Mouse (Mus musculus) hindbrain, postnatal 0 days (tissue): ENCODE results near the gene Trim44. TPM values are rescaled to one million over a fixed set of nuclear protein-coding genes. Genes with fewer than 3 reads are reported as not detected.

Experiments
- ATAC-seq: fragments of 200-750 bp; cut with Nextera tagmentation; 2 replicates; pipeline ENCODE4 v1.8.0; 2017; ENCODE audit warnings: mild to moderate bottlenecking, moderate TSS enrichment, moderate library complexity
- DNase-seq: peaks from one replicate; pipeline ENCODE4 v3.0.0-alpha.2; 2015; ENCODE audit warnings: low spot score
- H3K27ac ChIP-seq: fragments of 300-500 bp; sonication (generic); 2 replicates; pipeline ENCODE4 v1.5.1; 2014; ENCODE audit warnings: mild to moderate bottlenecking
- H3K27me3 ChIP-seq: fragments of 300-500 bp; sonication (generic); 2 replicates; pipeline ENCODE4 v1.6.1; 2014; ENCODE audit warnings: low read length, mixed read lengths; ENCODE audit not compliant: insufficient read depth
- H3K36me3 ChIP-seq: fragments of 300-500 bp; sonication (generic); 2 replicates; pipeline ENCODE4 v1.6.1; 2014; ENCODE audit warnings: low read length, mixed read lengths; ENCODE audit not compliant: insufficient read depth
- H3K4me1 ChIP-seq: fragments of 300-500 bp; sonication (generic); 2 replicates; pipeline ENCODE4 v1.6.1; 2014; ENCODE audit warnings: antibody characterized with exemption, low read length, mixed read lengths; ENCODE audit not compliant: insufficient read depth
- H3K4me2 ChIP-seq: fragments of 300-500 bp; sonication (generic); 2 replicates; pipeline ENCODE4 v1.6.1; 2014; ENCODE audit warnings: low read depth, mild to moderate bottlenecking, low read length, moderate library complexity, mixed read lengths
- H3K4me3 ChIP-seq: fragments of 300-500 bp; sonication (generic); 2 replicates; pipeline ENCODE4 v1.5.1; 2014; ENCODE audit warnings: low read length
- H3K9ac ChIP-seq: fragments of 300-500 bp; sonication (generic); replicated peaks from 2 replicates; pipeline ENCODE4 v1.6.1; 2014; ENCODE audit warnings: mild to moderate bottlenecking, low read length, moderate library complexity, mixed read lengths
- H3K9me3 ChIP-seq: fragments of 300-500 bp; sonication (generic); 2 replicates; pipeline ENCODE4 v1.6.1; 2016; ENCODE audit warnings: low read length, mixed read lengths
- CTCF ChIP-seq: IDR thresholded peaks from 2 replicates; pipeline ENCODE4 v1.5.1; 2016; ENCODE audit warnings: antibody characterized with exemption, control low read depth, low read depth
- WGBS: fragments of 180-500 bp; shearing (Covaris S2); extraction: QIAGEN DNeasy Blood & Tissue Kit; methylation state at CpG from one replicate; pipeline ENCODE4 v1.1.7; 2014; 5-methylcytosine and 5-hydroxymethylcytosine counted together
- polyA plus RNA-seq: library from polyadenylated mRNA; unstranded; fragments of >200 nt; fragmentation: Nextera tagmentation; extraction: Ambion mirVana; gene quantifications from 2 replicates; pipeline ENCODE4 v1.2.1, GENCODE M21; 2015
- total RNA-seq: library from RNA; depleted of rRNA; stranded (reverse); fragments of >200 nt; gene quantifications from 2 replicates; pipeline ENCODE4 v1.2.3, GENCODE M21; 2014

The Trim44 gene
- total and polyA plus RNA-seq, 2 experiments from 2014 or later = 44.1 to 78.2 TPM

DNA sequence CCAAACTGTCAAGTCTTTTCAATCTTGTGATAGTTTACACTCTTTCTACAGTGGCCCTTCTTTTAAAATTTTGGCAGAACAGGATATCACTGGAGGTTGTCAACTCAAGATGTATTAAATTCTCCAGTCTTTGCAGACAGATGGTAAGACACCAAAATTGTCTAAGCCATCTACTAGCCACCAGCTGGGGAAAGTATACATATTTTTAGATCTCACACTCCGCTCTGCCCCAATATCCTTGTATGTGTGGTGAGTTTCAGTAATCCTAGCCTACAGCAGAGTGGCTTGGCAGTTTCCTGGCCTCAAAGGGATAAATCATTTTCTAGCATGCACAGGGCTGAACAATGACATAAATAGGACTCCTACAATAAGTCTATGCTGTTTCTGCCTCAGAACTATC, 105.1 kb downstream of the Trim44 start:
- no peak for ATAC-seq
- 97% methylated on average over 1 of the region's 1 CpGs for WGBS

DNA sequence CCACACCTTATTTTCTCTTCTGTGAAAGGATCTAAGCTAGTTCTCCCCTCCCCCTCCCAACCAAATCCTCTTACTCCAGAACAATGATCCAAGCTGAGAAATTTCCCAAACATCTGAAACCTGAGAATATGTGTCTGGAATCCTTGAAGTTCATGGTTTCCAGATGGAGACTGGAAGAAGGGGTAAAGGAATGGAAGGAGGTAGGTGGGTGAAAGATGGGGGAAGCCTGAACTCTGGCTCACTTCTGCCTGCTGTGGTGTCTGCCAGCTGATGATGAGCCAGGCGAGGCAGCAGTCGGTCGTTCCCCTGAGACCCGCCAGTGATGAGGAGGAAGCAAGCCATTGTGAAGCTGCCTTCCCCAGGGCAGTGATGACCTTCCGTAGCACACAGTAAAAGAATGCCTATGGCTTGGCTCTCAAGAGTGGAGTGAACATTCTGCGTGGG, 112.8 kb downstream of the Trim44 start:
- H3K9me3 ChIP-seq = no peaks in the 10 kb centered on the region
- H3K36me3 ChIP-seq = no peaks in the 10 kb centered on the region
- no peaks in the 10 kb centered on the region for H3K27me3 ChIP-seq
- no peak overlapping the region for H3K27ac ChIP-seq
- no peak overlapping the region for H3K4me3 ChIP-seq
- ATAC-seq = no peak
- peak; percentile 9 for DNase-seq
- H3K9ac ChIP-seq = no peak overlapping the region
- H3K4me1 ChIP-seq = peaks cover 4% of the 10 kb centered on the region; the same call in 1 of the 2 replicates
- H3K4me2 ChIP-seq = no peak overlapping the region
- WGBS = 27% methylated on average over 6 of the region's 6 CpGs
- no peak for TF ChIP-seq CTCF

More for the DNA sequence above, 105.1 kb downstream of the Trim44 start:
- no peaks in the 10 kb centered on the region for H3K27me3 ChIP-seq
- TF ChIP-seq CTCF = no peak
- no peak overlapping the region for H3K4me2 ChIP-seq
- no peaks in the 10 kb centered on the region; the same call in 1 of the 2 replicates for H3K36me3 ChIP-seq
- DNase-seq = no peak
- H3K27ac ChIP-seq = no peak overlapping the region
- H3K9ac ChIP-seq = no peak overlapping the region
- no peak overlapping the region for H3K4me3 ChIP-seq
- H3K4me1 ChIP-seq = 0 out of 2 replicates have a peak, but pooled peaks cover 8% of the 10 kb centered on the region
- H3K9me3 ChIP-seq = no peaks in the 10 kb centered on the region

GRCm38 (mm10) chr2:102293181-102293580, 114.4 kb downstream of the Trim44 start:
- WGBS = 56% methylated on average over 1 of the region's 1 CpGs
- Histone ChIP-seq H3K27me3 (no peaks in the 10 kb centered on the region), H3K36me3 (no peaks in the 10 kb centered on the region), H3K9me3 (no peaks in the 10 kb centered on the region), H3K4me1 (peaks cover 4% of the 10 kb centered on the region; the same call in 1 of the 2 replicates), H3K4me2 (no peak overlapping the region), H3K27ac (no peak overlapping the region), H3K9ac (no peak overlapping the region), H3K4me3 (no peak overlapping the region)
- no peak for TF ChIP-seq CTCF
- ATAC-seq (no peak), DNase-seq (no peak)

DNA sequence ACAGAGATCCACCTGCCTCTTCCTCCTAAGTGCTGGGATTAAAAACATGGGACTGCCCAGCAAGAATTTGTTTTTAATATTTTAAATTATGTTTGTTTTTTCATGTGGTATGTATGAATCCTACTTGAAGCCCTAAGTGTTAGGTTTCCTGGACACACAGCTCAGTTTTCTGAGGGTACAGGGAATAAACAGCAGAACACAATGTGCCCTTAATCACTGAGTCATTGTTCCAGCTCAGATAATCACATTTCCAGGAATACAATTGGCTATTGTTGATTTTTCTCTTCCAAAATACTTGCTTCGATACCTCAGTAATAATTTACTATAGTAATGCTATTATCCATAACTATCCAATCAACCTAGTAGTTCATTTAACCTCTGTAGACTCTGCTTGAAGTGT, 115.6 kb downstream of the Trim44 start:
- peaks cover 4% of the 10 kb centered on the region; the same call in 1 of the 2 replicates for H3K4me1 ChIP-seq
- 80% methylated on average over 1 of the region's 1 CpGs for WGBS
- DNase-seq (no peak), ATAC-seq (no peak)
- H3K9ac ChIP-seq = no peak overlapping the region
- H3K9me3 ChIP-seq = no peaks in the 10 kb centered on the region
- H3K4me2 ChIP-seq = no peak overlapping the region
- H3K36me3 ChIP-seq = no peaks in the 10 kb centered on the region
- no peaks in the 10 kb centered on the region for H3K27me3 ChIP-seq
- no peak for TF ChIP-seq CTCF
- H3K27ac ChIP-seq = no peak overlapping the region
- H3K4me3 ChIP-seq = no peak overlapping the region

DNA sequence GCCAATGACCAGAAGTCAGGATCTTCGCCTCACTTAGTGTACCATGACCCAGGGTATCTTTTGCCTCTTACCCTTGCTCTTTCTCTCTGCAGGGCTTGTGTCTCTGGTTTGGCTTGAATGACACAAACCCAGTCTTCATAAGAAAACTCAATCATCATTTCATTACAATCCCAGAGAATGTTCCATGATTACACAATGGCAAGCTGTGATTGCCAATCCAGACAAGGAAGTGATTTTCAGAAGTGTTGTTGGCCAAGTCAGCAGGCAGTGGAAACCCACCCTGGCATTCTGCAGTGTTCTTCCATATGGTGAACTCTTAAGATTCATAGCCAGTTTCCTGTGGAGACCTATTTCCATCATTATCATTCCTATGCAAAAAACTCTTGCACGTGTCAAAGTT, 116.1 kb downstream of the Trim44 start:
- no peak overlapping the region for H3K4me2 ChIP-seq
- H3K27me3 ChIP-seq = no peaks in the 10 kb centered on the region
- no peaks in the 10 kb centered on the region for H3K36me3 ChIP-seq
- H3K9ac ChIP-seq = no peak overlapping the region
- no peaks in the 10 kb centered on the region for H3K9me3 ChIP-seq
- H3K4me1 ChIP-seq = peaks cover 4% of the 10 kb centered on the region; the same call in 1 of the 2 replicates
- WGBS = 81% methylated on average over 2 of the region's 2 CpGs
- no peak for TF ChIP-seq CTCF
- ATAC-seq = no peak
- H3K4me3 ChIP-seq = no peak overlapping the region
- H3K27ac ChIP-seq = no peak overlapping the region
- DNase-seq = no peak

DNA sequence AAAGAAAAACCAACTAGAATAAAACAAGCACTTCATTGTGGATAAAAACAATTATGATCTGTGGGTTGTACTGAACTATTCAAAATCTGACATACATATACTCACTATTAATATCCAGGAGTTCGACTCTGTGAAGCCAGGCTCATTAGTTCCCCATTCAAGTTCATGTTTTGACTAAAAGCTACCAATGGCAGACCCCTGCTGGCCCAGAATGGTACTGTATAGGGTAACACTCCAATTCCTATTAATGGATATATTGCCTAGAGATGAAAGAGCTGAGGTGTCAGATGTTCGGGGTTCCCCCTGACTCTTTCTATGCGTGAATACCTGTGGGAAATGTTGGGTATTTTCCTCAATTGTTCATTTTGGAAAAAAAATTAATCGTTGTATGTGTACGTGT, 117.6 kb downstream of the Trim44 start:
- Histone ChIP-seq H3K36me3 (no peaks in the 10 kb centered on the region), H3K4me3 (no peak overlapping the region), H3K9ac (no peak overlapping the region), H3K27me3 (no peaks in the 10 kb centered on the region), H3K27ac (no peak overlapping the region), H3K9me3 (no peaks in the 10 kb centered on the region), H3K4me1 (peaks cover 3% of the 10 kb centered on the region; the same call in 1 of the 2 replicates), H3K4me2 (no peak overlapping the region)
- DNase-seq (peak; percentile 77), ATAC-seq (no peak)
- peak; percentile 79 for TF ChIP-seq CTCF
- WGBS = 55% methylated on average over 5 of the region's 5 CpGs

GRCm38 (mm10) chr2:102288676-102289075, 119.0 kb downstream of the Trim44 start:
- no peaks in the 10 kb centered on the region for H3K27me3 ChIP-seq
- no peaks in the 10 kb centered on the region for H3K9me3 ChIP-seq
- H3K4me2 ChIP-seq = no peak overlapping the region
- H3K4me3 ChIP-seq = no peak overlapping the region
- TF ChIP-seq CTCF = no peak
- H3K4me1 ChIP-seq = no peaks in the 10 kb centered on the region
- H3K9ac ChIP-seq = no peak overlapping the region
- H3K27ac ChIP-seq = no peak overlapping the region
- DNase-seq (no peak), ATAC-seq (no peak)
- 78% methylated on average over 5 of the region's 5 CpGs for WGBS
- no peaks in the 10 kb centered on the region for H3K36me3 ChIP-seq
